Mouse (Mus musculus) ES-E14 (cell line): ENCODE data around the gene Mum1. TPM values are rescaled to one million over a fixed set of nuclear protein-coding genes. Genes with fewer than 3 reads are reported as not detected.

ENCODE experiments used
- DNase-seq: peaks from one replicate; pipeline ENCODE4 v3.0.0-alpha.2; 2013; ENCODE audit warnings: low read depth, low spot score
- H3K27ac ChIP-seq: 2 replicates; pipeline ENCODE4 v1.5.1; 2012; ENCODE audit warnings: low read depth, mild to moderate bottlenecking, low read length, moderate library complexity, mixed read lengths; ENCODE audit not compliant: poor library complexity, insufficient read depth, severe bottlenecking
- H3K36me3 ChIP-seq: 2 replicates; pipeline ENCODE4 v1.6.1; 2012; ENCODE audit warnings: mild to moderate bottlenecking, low read length, moderate library complexity, mixed read lengths; ENCODE audit not compliant: control insufficient read depth, poor library complexity, insufficient read depth, severe bottlenecking
- H3K4me1 ChIP-seq, 2 experiments: fragments of 150-350 bp in 1 of 2; sonication (generic) in 1 of 2; 2 replicates each; pipeline ENCODE4 v1.6.1; 2012; ENCODE audit warnings: low read length in 2 of 2, mild to moderate bottlenecking in 1 of 2, mixed read lengths in 1 of 2; ENCODE audit not compliant: control insufficient read depth in 2 of 2, insufficient read depth in 2 of 2, poor library complexity in 1 of 2
- H3K4me3 ChIP-seq, 2 experiments: fragments of 150-350 bp in 1 of 2; sonication (generic) in 1 of 2; 2 replicates each; pipeline ENCODE4 v1.5.1; 2012; ENCODE audit warnings: low read length in 2 of 2, low read depth in 1 of 2, mild to moderate bottlenecking in 1 of 2, mixed read lengths in 1 of 2; ENCODE audit not compliant: insufficient read depth in 1 of 2, poor library complexity in 1 of 2, severe bottlenecking in 1 of 2
- H3K9ac ChIP-seq: 2 replicates; pipeline ENCODE4 v1.6.1; 2012; ENCODE audit warnings: low read depth, mild to moderate bottlenecking, low read length, mixed read lengths; ENCODE audit not compliant: poor library complexity, insufficient read depth, severe bottlenecking
- H3K9me3 ChIP-seq: fragments of 150-350 bp; sonication (generic); 2 replicates; pipeline ENCODE4 v1.6.1; 2012; ENCODE audit warnings: low read depth, mild to moderate bottlenecking, low read length; ENCODE audit not compliant: control insufficient read depth, insufficient read depth
- CHD2 ChIP-seq: IDR thresholded peaks from 2 replicates; pipeline ENCODE4 v1.6.1; 2014; ENCODE audit warnings: mild to moderate bottlenecking, low read depth, low read length, inconsistent platforms
- HCFC1 ChIP-seq: IDR thresholded peaks from 2 replicates; pipeline ENCODE4 v1.6.1; 2012; ENCODE audit warnings: low read length, inconsistent platforms, borderline replicate concordance; ENCODE audit not compliant: insufficient read depth
- MAFK ChIP-seq: IDR thresholded peaks from 2 replicates; pipeline ENCODE4 v1.6.1; 2014; ENCODE audit warnings: mild to moderate bottlenecking, low read depth, low read length, inconsistent platforms; ENCODE audit not compliant: insufficient read depth
- ZC3H11A ChIP-seq: IDR thresholded peaks from 2 replicates; pipeline ENCODE4 v1.6.1; 2012; ENCODE audit warnings: low read depth, mild to moderate bottlenecking, inconsistent platforms, low read length, borderline replicate concordance
- ZNF384 ChIP-seq: IDR thresholded peaks from 2 replicates; pipeline ENCODE4 v1.6.1; 2012; ENCODE audit warnings: low read depth, low read length, inconsistent platforms
- in situ Hi-C, 2 experiments: fragments of 600-800 bp; cut with MboI; formaldehyde crosslinking; loops; one replicate each; pipeline ENCODE4 v1.15.1; 2025; ENCODE audit warnings: low sequenced_read_pairs in 2 of 2, inconsistent platforms in 1 of 2; ENCODE audit not compliant: unreplicated experiment in 2 of 2
- total RNA-seq: library from RNA; depleted of rRNA; stranded (reverse); fragments of 300-350 nt; gene quantifications from 2 replicates; pipeline ENCODE4 v1.2.3, GENCODE M21; 2012

The Mum1 gene
- total RNA-seq, 1 experiment: 80.8 TPM

DNA sequence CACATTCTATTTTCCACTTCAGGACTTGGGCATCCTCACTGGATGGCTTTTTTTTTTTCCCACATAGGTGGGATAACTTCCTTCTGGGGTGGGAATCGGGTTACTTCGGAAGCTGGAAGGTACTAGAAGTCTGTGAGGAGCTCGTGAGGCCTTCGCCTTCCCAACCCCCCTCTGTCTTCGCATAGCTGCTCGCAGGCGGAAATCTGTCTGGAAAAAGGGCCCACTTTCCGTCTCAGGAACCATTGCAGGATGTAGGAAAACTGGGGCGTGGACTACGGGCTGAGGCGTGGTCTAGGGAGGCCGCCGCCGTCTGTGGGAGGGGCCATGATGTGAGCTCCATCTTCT is 191 bp upstream of the Mum1 start:
- DNase-seq: no peak
- H3K9ac ChIP-seq: peak overlapping the region; percentile 27; the same call in 1 of the 2 replicates
- no peak overlapping the region; the same call in 1 of the 2 replicates for H3K27ac ChIP-seq
- H3K4me3 ChIP-seq: peak overlapping the region in 1 of 2 experiments; percentile 63; a peak in 2 of 4 replicates
- H3K9me3 ChIP-seq: no peaks in the 10 kb centered on the region
- H3K36me3 ChIP-seq: peaks cover 27% of the 10 kb centered on the region
- in situ Hi-C loops: no loop called here
- H3K4me1 ChIP-seq: peaks cover 2 to 12% of the 10 kb centered on the region in 2 experiments; a peak in 2 of 4 replicates
- no peak for TF ChIP-seq ZC3H11A
- no peak for TF ChIP-seq CHD2
- TF ChIP-seq HCFC1: no peak
- TF ChIP-seq MAFK: no peak
- TF ChIP-seq ZNF384: 0 out of 2 replicates have a peak, but pooled peaks have one; percentile 7

DNA sequence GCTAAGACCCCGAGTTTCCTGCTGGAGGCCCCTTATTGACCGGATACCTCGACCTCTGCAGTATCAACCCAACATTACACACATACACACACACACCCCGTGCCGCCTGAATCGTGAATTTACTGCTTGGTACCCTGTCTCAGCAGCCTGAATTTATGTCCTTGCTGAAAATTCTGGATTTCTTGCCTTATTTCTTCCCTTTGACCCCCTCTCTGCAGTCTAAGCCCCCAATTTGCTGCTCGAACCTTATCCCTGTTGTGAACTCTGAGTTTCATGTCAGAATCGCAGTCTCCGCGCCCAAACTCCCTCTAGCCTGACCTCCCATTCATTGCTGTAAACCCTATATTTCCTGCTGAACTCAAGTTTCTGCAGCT is 919 bp downstream of the Mum1 start:
- TF ChIP-seq MAFK: no peak
- no peak for TF ChIP-seq ZC3H11A
- TF ChIP-seq HCFC1: no peak
- TF ChIP-seq ZNF384: no peak
- no peak for TF ChIP-seq CHD2
- no peak for DNase-seq
- Histone ChIP-seq H3K4me1 (peaks cover 1 to 4% of the 10 kb centered on the region in 2 experiments; a peak in 1 of 4 replicates), H3K4me3 (peak overlapping the region; percentile 70 to 93), H3K36me3 (peaks cover 35% of the 10 kb centered on the region), H3K9ac (peak overlapping the region; percentile 88), H3K9me3 (no peaks in the 10 kb centered on the region), H3K27ac (no peak overlapping the region)
- in situ Hi-C loops: no loop called here

DNA sequence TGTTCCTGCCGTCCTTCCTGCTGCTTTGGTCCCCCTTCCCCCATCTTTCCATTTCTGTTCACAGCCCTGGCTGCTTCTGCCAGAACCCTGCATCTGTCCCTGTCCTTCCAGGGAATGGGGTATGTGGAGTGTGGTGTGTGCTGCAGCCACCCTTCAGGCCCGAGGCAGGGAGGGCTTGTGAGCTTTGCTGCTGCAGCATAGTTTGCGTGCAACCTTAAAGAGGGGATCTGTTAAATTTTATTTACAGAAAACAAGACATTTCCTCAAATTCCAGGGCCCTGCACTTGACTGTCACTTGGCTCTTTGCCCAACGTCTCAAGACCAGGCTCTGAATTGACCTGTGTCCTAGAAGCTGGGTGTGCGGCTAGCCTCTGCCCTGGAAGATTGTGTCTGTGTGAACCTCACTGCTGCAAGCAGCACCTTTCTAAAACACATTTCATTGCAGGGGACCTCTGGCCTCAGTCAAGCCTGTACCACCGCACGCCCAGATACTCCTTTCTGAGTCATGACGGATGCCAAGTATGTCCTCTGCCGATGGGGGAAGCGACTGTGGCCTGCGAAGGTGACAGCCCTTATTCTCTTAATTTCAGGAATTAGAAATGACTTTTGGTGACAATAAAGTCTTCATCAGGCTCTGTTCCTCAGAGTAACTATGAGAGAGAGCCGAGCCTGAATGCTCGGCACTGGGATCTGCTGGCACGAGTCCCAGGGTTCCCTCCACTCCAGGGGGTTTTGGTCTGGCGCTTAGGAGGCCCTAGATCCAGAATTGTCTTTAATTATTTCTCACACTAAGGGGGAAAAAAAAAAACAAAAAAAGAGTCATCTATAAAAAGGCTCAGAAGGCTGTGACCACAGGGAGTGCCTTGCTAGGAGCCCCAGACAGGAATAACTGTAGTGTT is 1.9 kb downstream of the Mum1 start:
- peaks cover 1 to 4% of the 10 kb centered on the region in 2 experiments; a peak in 1 of 4 replicates for H3K4me1 ChIP-seq
- in situ Hi-C loops: no loop called here
- H3K9ac ChIP-seq: peak overlapping the region; percentile 88; the same call in 1 of the 2 replicates
- H3K4me3 ChIP-seq: no peak overlapping the region
- TF ChIP-seq CHD2: no peak
- TF ChIP-seq MAFK: no peak
- no peak for TF ChIP-seq ZC3H11A
- no peak for TF ChIP-seq HCFC1
- no peak for TF ChIP-seq ZNF384
- H3K9me3 ChIP-seq: no peaks in the 10 kb centered on the region
- no peak for DNase-seq
- peaks cover 45% of the 10 kb centered on the region for H3K36me3 ChIP-seq
- H3K27ac ChIP-seq: no peak overlapping the region

- Histone ChIP-seq H3K9ac (no peak overlapping the region), H3K4me3 (no peak overlapping the region), H3K4me1 (no peaks in the 10 kb centered on the region; a peak in 1 of 4 replicates), H3K9me3 (no peaks in the 10 kb centered on the region), H3K27ac (no peak overlapping the region), H3K36me3 (peaks cover 93% of the 10 kb centered on the region)
- DNase-seq: no peak
- in situ Hi-C loops: no loop called here
- no peak for TF ChIP-seq ZNF384
- TF ChIP-seq HCFC1: no peak
- no peak for TF ChIP-seq ZC3H11A
- no peak for TF ChIP-seq MAFK
- no peak for TF ChIP-seq CHD2
These were observed 10.1 kb downstream of the Mum1 start for GRCm38 (mm10) chr10:80236145-80236825.
